Mouse (Mus musculus) spleen, adult 2 months (tissue): ENCODE results near the gene Tnfsfm13. TPM values are rescaled to one million over a fixed set of nuclear protein-coding genes. Genes with fewer than 3 reads are reported as not detected.
A peak's percentile ranks its signal among the peaks of the same experiment; 100 is the strongest.

Experiments used
- DNase-seq, 2 experiments: peaks; one replicate each; pipeline versions ENCODE4 v3.0.0 to v3.0.0-alpha.2; 2012 to 2021; ENCODE audit warnings: low spot score in 2 of 2, low read depth in 1 of 2
- H3K27ac ChIP-seq: fragments of 200-500 bp; 2 replicates; pipeline ENCODE4 v1.5.1; 2012; ENCODE audit warnings: low read length, inconsistent platforms; ENCODE audit not compliant: insufficient read depth
- H3K27me3 ChIP-seq: fragments of 200-500 bp; 2 replicates; pipeline ENCODE4 v1.6.1; 2012; ENCODE audit warnings: mild to moderate bottlenecking, moderate library complexity, low read length, inconsistent platforms; ENCODE audit not compliant: control insufficient read depth, insufficient read depth
- H3K36me3 ChIP-seq: fragments of 200-500 bp; 2 replicates; pipeline ENCODE4 v1.6.1; 2012; ENCODE audit warnings: mild to moderate bottlenecking, low read length, inconsistent platforms; ENCODE audit not compliant: control insufficient read depth, insufficient read depth
- H3K4me1 ChIP-seq: fragments of 200-500 bp; 2 replicates; pipeline ENCODE4 v1.6.1; 2011; ENCODE audit warnings: inconsistent platforms; ENCODE audit not compliant: control insufficient read depth, insufficient read depth, insufficient read length
- H3K4me3 ChIP-seq: fragments of 200-500 bp; 2 replicates; pipeline ENCODE4 v1.5.1; 2011; ENCODE audit warnings: mild to moderate bottlenecking, inconsistent platforms; ENCODE audit not compliant: insufficient read depth, insufficient read length; ENCODE audit errors: extremely low read depth
- CTCF ChIP-seq: fragments of 200-500 bp; IDR thresholded peaks from 2 replicates; pipeline ENCODE4 v1.5.1; 2011; ENCODE audit warnings: mild to moderate bottlenecking, inconsistent platforms; ENCODE audit not compliant: insufficient read depth, insufficient read length, insufficient replicate concordance; ENCODE audit errors: extremely low read depth
- POLR2A ChIP-seq: fragments of 200-500 bp; IDR thresholded peaks from 2 replicates; pipeline ENCODE4 v1.6.1; 2011; ENCODE audit warnings: low read depth, low read length, inconsistent platforms
- WGBS: fragments of 180-500 bp; shearing (Covaris S2); methylation state at CpG from one replicate; pipeline ENCODE4 v1.1.7; 2018; 5-methylcytosine and 5-hydroxymethylcytosine counted together
- polyA plus RNA-seq: library from polyadenylated mRNA; depleted of rRNA; stranded (reverse); fragments of >200 nt; gene quantifications from 2 replicates; pipeline ENCODE4 v1.2.3, GENCODE M21; 2012; rRNA removed

Gene Tnfsfm13
- polyA plus RNA-seq, 1 experiment = 5.0 TPM

DNA sequence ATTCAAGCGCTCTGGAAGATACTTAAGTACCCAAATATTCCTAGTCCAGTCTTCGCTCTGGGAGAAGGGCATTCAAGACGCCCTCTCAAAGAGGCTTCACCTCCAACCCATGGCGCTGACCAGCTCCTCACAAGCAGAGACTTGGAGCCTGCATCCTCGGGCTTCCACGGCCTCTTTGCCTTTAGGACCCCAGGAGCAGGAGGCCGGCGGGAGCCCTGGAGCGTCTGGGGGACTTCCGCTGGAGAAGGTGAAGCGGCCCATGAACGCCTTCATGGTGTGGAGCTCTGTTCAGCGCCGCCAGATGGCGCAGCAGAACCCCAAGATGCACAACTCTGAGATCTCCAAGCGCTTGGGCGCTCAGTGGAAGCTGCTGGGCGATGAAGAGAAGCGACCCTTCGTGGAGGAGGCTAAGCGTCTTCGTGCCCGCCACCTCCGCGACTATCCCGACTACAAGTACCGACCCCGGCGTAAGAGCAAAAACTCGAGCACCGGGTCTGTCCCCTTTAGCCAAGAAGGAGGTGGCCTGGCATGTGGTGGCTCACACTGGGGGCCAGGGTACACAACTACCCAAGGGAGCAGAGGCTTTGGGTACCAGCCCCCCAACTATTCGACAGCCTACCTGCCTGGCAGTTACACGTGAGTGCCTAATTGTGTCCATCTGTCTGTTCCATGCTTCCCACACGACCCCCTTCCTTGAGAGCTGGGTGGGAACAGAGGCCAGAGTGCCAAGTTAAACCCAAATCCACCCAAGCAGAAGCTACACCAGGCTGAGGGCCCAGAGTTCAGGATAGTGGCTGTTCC is 40.4 kb downstream of the Tnfsfm13 start, which contains the start of gene Sox15:
Gene Sox15 (plus strand): TSS at position 51 of the 801 bp plus-strand sequence.
- DNase-seq = no peak
- H3K27ac ChIP-seq = 0 out of 2 replicates have a peak within 1 kb of the TSS, but pooled peaks have one; percentile 9
- WGBS = 58% methylated on average over 34 of the region's 34 CpGs

DNA sequence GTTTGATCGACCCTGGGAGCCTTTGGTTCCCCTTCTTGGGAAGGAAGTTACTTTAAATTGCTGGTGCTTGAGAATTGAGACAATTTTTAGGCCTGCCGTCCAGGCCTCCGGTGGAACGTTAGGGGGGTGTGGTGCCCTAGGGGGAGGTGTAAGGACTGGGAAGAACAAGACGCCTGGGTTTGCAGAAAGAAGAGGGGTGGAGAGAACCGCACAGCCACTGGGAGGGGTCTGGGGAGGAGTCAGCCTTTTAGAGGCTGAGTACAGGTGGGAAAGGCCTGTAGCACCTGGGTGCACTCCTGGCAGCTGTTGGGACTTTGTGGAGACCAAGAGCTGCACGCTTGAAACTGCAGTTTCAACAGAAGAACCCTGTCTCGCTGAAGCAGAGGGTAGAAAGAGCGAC is 41.1 kb downstream of the Tnfsfm13 start:
- Histone ChIP-seq H3K4me1 (no peaks in the 10 kb centered on the region), H3K36me3 (peaks cover 45% of the 10 kb centered on the region), H3K27ac (0 out of 2 replicates have a peak overlapping the region, but pooled peaks have one; percentile 9), H3K27me3 (no peaks in the 10 kb centered on the region), H3K4me3 (no peak overlapping the region)
- WGBS = 53% methylated on average over 9 of the region's 9 CpGs
- TF ChIP-seq CTCF (no peak), POLR2A (no peak)
- DNase-seq = no peak

More for the DNA sequence above, 40.4 kb downstream of the Tnfsfm13 start, which contains the start of gene Sox15:
- H3K4me1 ChIP-seq = no peaks in the 10 kb centered on the region
- peak; percentile 47; the same call in 1 of the 2 replicates for TF ChIP-seq CTCF
- TF ChIP-seq POLR2A = no peak
- no peaks in the 10 kb centered on the region for H3K27me3 ChIP-seq
- H3K4me3 ChIP-seq = no peak within 1 kb of the TSS
- H3K36me3 ChIP-seq = peaks cover 40% of the 10 kb centered on the region

DNA sequence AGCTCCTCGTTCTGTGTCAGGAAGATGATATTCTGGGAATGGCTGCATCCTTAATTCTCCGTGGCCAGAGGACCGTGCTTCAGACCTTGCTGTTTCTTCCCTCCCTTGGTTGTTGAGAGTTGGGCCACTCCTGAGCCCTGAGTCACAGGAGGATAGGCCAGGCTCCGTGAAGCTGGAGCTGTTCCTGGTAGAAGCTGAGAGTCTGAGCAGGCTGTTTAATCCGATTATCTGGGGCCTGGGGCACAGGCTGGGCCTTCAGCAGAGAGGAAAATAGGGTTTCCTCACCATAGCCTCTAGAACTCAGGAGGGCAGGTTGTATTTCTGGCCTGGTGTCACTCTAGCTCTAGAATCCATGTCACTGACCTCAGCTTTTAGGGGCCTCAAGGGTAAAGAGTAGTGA is 42.5 kb downstream of the Tnfsfm13 start:
- no peak for TF ChIP-seq CTCF
- no peak for TF ChIP-seq POLR2A
- WGBS = 86% methylated on average over 5 of the region's 5 CpGs
- no peak overlapping the region for H3K27ac ChIP-seq
- H3K27me3 ChIP-seq = no peaks in the 10 kb centered on the region
- DNase-seq = no peak
- no peak overlapping the region for H3K4me3 ChIP-seq
- no peaks in the 10 kb centered on the region for H3K4me1 ChIP-seq
- H3K36me3 ChIP-seq = peaks cover 48% of the 10 kb centered on the region

DNA sequence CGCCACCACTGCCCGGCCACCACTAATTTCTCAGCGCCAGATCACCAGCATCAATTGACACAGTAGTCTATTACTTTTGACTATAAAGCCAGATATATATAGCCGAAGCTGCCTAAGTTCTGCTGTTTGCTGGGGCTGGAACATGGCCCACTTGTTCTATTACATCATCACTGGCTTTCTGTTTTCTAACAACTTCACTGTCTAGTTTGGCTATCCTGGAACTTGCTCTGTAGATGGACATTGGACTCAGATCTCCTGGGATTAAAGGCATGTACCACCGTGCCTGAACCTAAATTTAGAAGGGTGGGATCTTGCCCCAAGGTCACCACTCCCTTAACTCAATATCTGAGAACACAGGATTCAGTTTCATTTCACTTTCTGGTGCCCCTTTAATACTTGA is 50.0 kb downstream of the Tnfsfm13 start:
- H3K4me3 ChIP-seq = no peak overlapping the region
- H3K27me3 ChIP-seq = no peaks in the 10 kb centered on the region
- 96% methylated on average over 5 of the region's 5 CpGs for WGBS
- no peak for DNase-seq
- no peak for TF ChIP-seq POLR2A
- TF ChIP-seq CTCF = no peak
- no peaks in the 10 kb centered on the region for H3K4me1 ChIP-seq
- H3K27ac ChIP-seq = no peak overlapping the region
- H3K36me3 ChIP-seq = peaks cover 51% of the 10 kb centered on the region

DNA sequence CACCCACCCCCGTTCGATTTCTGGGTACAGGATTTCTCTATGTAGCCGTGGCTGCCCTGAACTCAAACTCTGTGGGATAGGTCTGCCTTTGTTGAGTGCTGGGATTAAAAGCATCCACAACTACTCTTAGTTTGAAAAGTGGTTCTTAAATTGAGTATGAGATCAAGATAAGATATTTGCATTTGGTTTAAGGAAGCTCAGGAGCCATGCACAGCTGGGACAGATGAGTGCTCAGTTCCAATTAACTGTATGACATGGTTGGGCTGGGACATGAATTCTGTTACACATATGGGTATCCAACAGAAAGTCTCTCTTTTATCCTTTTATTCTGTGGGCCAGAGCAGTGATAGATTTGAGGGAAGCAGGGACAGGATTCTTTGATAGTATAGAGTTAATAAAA is 60.4 kb downstream of the Tnfsfm13 start:
- H3K4me3 ChIP-seq = no peak overlapping the region
- peaks cover 7% of the 10 kb centered on the region for H3K36me3 ChIP-seq
- H3K27me3 ChIP-seq = no peaks in the 10 kb centered on the region
- no peak overlapping the region for H3K27ac ChIP-seq
- H3K4me1 ChIP-seq = peaks cover 2% of the 10 kb centered on the region; the same call in 1 of the 2 replicates
- no peak for DNase-seq
- 82% methylated on average over 3 of the region's 3 CpGs for WGBS
- TF ChIP-seq CTCF (no peak), POLR2A (no peak)

DNA sequence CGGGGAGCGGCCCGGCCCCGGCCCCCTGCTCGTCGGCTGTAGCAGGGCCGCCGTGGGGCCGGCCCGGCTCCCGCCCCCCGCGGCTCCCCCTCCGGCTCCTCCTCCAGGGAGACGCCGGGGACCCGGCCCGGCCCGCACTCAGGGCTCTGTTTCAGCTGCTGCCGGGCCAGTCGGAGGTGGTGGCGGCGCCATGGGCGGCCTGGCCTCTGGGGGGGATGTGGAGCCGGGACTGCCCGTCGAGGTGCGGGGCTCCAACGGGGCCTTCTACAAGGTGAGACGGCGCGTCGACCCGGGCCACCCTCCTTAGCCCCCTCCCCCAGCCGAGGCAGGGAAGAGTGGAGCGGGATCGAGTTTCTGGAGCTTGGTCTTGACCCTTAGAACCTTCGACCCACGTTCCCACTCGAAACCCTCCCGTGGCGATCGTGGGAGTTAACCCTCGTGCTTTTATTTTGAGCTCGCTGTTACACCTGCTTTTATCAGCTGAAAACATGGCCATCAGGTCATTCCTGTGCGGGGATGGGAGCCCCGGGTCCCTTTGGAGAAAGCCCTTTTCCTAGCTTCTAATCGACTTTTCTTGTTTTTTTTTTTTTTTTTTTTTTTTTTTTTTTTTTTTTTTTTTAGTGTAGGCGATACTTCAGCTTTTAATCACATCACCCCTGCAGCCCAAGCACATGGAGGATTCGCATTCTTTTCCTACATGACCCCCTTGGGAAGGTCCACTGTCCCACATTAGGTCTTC is 62.6 kb downstream of the Tnfsfm13 start:
- Histone ChIP-seq H3K36me3 (no peaks in the 10 kb centered on the region), H3K27me3 (no peaks in the 10 kb centered on the region), H3K4me3 (peak overlapping the region; percentile 94), H3K4me1 (peaks cover 2% of the 10 kb centered on the region; the same call in 1 of the 2 replicates), H3K27ac (peak overlapping the region; percentile 76)
- TF ChIP-seq CTCF = no peak
- TF ChIP-seq POLR2A = no peak
- WGBS = 2% methylated on average over 36 of the region's 50 CpGs
- DNase-seq = peak in 1 of 2 experiments; percentile 31

Other genes starting within 250 kb of the Tnfsfm13 start
- gene Dnah2, start 147.0 kb downstream of the Tnfsfm13 start, polyA plus RNA-seq = 0.29 and 0.31 TPM in 2 replicates
- gene Efnb3, start 135.9 kb downstream of the Tnfsfm13 start, polyA plus RNA-seq = 1.1 and 1.2 TPM in 2 replicates
- gene Wrap53, start 115.8 kb downstream of the Tnfsfm13 start, polyA plus RNA-seq = 15.6 and 21.3 TPM in 2 replicates
- gene Trp53, start 115.7 kb downstream of the Tnfsfm13 start, polyA plus RNA-seq = 105 and 144 TPM in 2 replicates
- 10.7 and 11.2 TPM in 2 replicates for gene Atp1b2, start 90.2 kb downstream of the Tnfsfm13 start, polyA plus RNA-seq
- not detected in 2 replicates for gene Shbg, start 78.2 kb downstream of the Tnfsfm13 start, polyA plus RNA-seq
- 1.1 and 1.4 TPM in 2 replicates for gene Sat2, start 74.1 kb downstream of the Tnfsfm13 start, polyA plus RNA-seq
- gene Fxr2, start 63.1 kb downstream of the Tnfsfm13 start, polyA plus RNA-seq = 40.9 and 41.6 TPM in 2 replicates
- gene Sox15, start 40.8 kb downstream of the Tnfsfm13 start, polyA plus RNA-seq = 0.09 and 0.35 TPM in 2 replicates
- gene Mpdu1, start 33.5 kb downstream of the Tnfsfm13 start, polyA plus RNA-seq = 63.6 and 74.2 TPM in 2 replicates
- gene Cd68, start 29.9 kb downstream of the Tnfsfm13 start, polyA plus RNA-seq = 103 and 114 TPM in 2 replicates
- gene Eif4a1, start 23.7 kb downstream of the Tnfsfm13 start, polyA plus RNA-seq = 172 and 196 TPM in 2 replicates
- gene Senp3, start 14.0 kb downstream of the Tnfsfm13 start, polyA plus RNA-seq = 32.6 and 36.1 TPM in 2 replicates
- 4.6 and 4.9 TPM in 2 replicates for gene Tnfsf13, start 10.3 kb downstream of the Tnfsfm13 start, polyA plus RNA-seq
- 23.9 and 26.6 TPM in 2 replicates for gene Tnfsf12, start 249 bp downstream of the Tnfsfm13 start, polyA plus RNA-seq
- gene Polr2a, start 62.5 kb upstream of the Tnfsfm13 start, polyA plus RNA-seq = 43.8 and 45.4 TPM in 2 replicates
- gene Slc35g3, start 65.9 kb upstream of the Tnfsfm13 start, polyA plus RNA-seq = not detected in 2 replicates
- 28.4 and 37.0 TPM in 2 replicates for gene Zbtb4, start 69.8 kb upstream of the Tnfsfm13 start, polyA plus RNA-seq
- gene Chrnb1, start 99.8 kb upstream of the Tnfsfm13 start, polyA plus RNA-seq = 7.1 and 8.4 TPM in 2 replicates
- gene Fgf11, start 105.8 kb upstream of the Tnfsfm13 start, polyA plus RNA-seq = 1.1 and 1.2 TPM in 2 replicates
- 0.23 and 0.31 TPM in 2 replicates for gene Tmem102, start 109.5 kb upstream of the Tnfsfm13 start, polyA plus RNA-seq
- gene Gm39566, start 119.2 kb upstream of the Tnfsfm13 start, polyA plus RNA-seq = not detected in 2 replicates
- not detected in 2 replicates for gene Spem2, start 122.4 kb upstream of the Tnfsfm13 start, polyA plus RNA-seq
- gene Spem1, start 126.1 kb upstream of the Tnfsfm13 start, polyA plus RNA-seq = not detected in 2 replicates
- 9.1 and 10.2 TPM in 2 replicates for gene Nlgn2, start 141.7 kb upstream of the Tnfsfm13 start, polyA plus RNA-seq
- gene Tmem256, start 142.4 kb upstream of the Tnfsfm13 start, polyA plus RNA-seq = 93.7 and 99.0 TPM in 2 replicates
- gene Plscr3, start 150.3 kb upstream of the Tnfsfm13 start, polyA plus RNA-seq = 35.4 and 44.3 TPM in 2 replicates
- 0.85 and 1.2 TPM in 2 replicates for gene Tnk1, start 162.6 kb upstream of the Tnfsfm13 start, polyA plus RNA-seq
- not detected in 2 replicates for gene Tmem95, start 181.9 kb upstream of the Tnfsfm13 start, polyA plus RNA-seq
- gene Kctd11, start 185.3 kb upstream of the Tnfsfm13 start, polyA plus RNA-seq = 3.6 TPM in 2 replicates
- gene Acap1, start 199.4 kb upstream of the Tnfsfm13 start, polyA plus RNA-seq = 142 and 162 TPM in 2 replicates
- 0.48 and 0.51 TPM in 2 replicates for gene 2810408A11Rik, start 204.9 kb upstream of the Tnfsfm13 start, polyA plus RNA-seq
- 43.3 and 45.2 TPM in 2 replicates for gene Neurl4, start 205.0 kb upstream of the Tnfsfm13 start, polyA plus RNA-seq
- 119 and 145 TPM in 2 replicates for gene Gps2, start 217.8 kb upstream of the Tnfsfm13 start, polyA plus RNA-seq
- gene Eif5a, start 225.9 kb upstream of the Tnfsfm13 start, polyA plus RNA-seq = 219 and 257 TPM in 2 replicates
- gene Ybx2, start 239.7 kb upstream of the Tnfsfm13 start, polyA plus RNA-seq = 0.36 TPM in 2 replicates